Mouse (Mus musculus): ENCODE measurements around the gene Mrpl20. TPM values are rescaled to one million over a fixed set of nuclear protein-coding genes. Genes with fewer than 3 reads are reported as not detected.

The Mrpl20 gene
- polyA plus RNA-seq, 1 experiment: 94.1 TPM

DNA sequence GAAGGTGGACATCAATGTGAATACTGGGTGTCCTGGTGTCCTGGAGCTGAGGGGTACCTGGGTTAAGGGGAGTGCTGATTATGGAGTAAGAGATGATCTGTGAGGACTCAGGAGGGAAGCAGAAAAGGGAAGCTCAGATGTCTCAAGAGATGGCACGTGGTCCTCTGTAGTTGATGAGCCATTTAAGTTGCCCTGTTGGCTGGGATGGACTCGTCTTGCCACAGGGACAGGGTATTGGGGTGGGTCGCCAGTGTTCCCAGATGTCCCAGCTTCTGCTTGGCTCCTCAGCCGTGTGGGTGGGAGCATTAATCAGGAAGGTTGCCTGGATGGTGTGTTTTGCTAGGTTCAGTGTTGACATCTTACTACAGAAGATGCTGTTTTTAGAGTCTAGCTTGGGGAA lies 30.6 kb downstream of the Mrpl20 start:
- no peak for DNase-seq (ENCODE audit: low read depth)
- TF ChIP-seq CTCF (IDR thresholded peaks at IDR 0.05; ENCODE audit: borderline replicate concordance, extremely low read depth, insufficient read depth, insufficient read length): no peak
- no peak for TF ChIP-seq POLR2A (IDR thresholded peaks at IDR 0.05; ENCODE audit: borderline replicate concordance, extremely low read depth, insufficient read depth, insufficient read length, poor library complexity, severe bottlenecking)

DNA sequence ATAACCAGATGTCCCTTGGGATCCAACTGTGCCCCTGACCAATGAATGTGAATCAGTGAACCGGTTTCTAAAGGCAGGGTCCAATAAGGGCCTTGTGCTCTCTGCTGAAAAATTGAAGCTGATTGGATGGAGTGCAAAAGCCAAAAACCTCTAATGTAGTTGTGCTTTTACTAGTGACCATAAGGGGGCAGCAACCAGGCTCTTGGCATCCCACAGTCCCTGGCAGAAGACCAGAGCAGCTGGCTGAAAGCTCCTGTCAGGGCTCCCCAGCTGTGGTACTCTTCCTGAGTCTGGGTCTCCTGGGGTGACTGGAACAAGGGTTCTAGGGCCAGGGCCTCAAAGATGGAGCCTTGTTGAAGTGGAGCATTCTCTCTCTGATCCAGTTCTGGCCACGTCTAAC lies 31.2 kb downstream of the Mrpl20 start:
- TF ChIP-seq CTCF (IDR thresholded peaks at IDR 0.05; ENCODE audit: borderline replicate concordance, extremely low read depth, insufficient read depth, insufficient read length) (peak; percentile 73), POLR2A (IDR thresholded peaks at IDR 0.05; ENCODE audit: borderline replicate concordance, extremely low read depth, insufficient read depth, insufficient read length, poor library complexity, severe bottlenecking) (no peak)
- DNase-seq (ENCODE audit: low read depth): peak; percentile 82

DNA sequence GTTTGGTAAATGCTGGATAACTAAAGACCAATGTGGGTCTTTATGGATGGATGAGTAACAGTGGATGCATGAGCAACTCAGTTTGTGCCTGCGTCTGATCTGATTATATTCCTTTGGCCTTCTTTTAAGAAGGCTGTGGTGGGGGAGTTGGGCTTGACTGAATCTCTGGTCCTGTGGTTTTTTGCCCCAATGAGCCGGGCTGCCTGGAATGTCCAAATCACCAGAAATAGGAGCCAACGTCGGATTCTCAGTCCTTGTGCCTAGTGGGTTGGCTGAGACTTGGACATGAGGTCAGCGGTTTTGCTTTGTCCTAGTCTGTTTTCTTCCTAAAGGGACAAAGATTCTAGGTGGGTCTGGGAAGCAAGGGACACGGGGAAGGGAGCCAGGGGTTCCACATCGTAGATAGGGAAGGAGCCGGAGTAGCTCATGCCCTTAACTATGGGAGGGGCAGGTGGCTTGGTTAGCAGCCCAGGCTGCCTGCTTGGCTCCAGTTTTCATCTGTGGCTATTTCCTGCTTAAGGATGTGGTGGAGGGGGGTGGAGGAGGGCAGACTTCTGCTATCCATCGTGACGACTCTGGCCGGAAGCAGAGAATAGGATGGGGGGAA lies 34.8 kb downstream of the Mrpl20 start:
- TF ChIP-seq CTCF (IDR thresholded peaks at IDR 0.05; ENCODE audit: borderline replicate concordance, extremely low read depth, insufficient read depth, insufficient read length) (no peak), POLR2A (IDR thresholded peaks at IDR 0.05; ENCODE audit: borderline replicate concordance, extremely low read depth, insufficient read depth, insufficient read length, poor library complexity, severe bottlenecking) (no peak)
- DNase-seq (ENCODE audit: low read depth): no peak

DNA sequence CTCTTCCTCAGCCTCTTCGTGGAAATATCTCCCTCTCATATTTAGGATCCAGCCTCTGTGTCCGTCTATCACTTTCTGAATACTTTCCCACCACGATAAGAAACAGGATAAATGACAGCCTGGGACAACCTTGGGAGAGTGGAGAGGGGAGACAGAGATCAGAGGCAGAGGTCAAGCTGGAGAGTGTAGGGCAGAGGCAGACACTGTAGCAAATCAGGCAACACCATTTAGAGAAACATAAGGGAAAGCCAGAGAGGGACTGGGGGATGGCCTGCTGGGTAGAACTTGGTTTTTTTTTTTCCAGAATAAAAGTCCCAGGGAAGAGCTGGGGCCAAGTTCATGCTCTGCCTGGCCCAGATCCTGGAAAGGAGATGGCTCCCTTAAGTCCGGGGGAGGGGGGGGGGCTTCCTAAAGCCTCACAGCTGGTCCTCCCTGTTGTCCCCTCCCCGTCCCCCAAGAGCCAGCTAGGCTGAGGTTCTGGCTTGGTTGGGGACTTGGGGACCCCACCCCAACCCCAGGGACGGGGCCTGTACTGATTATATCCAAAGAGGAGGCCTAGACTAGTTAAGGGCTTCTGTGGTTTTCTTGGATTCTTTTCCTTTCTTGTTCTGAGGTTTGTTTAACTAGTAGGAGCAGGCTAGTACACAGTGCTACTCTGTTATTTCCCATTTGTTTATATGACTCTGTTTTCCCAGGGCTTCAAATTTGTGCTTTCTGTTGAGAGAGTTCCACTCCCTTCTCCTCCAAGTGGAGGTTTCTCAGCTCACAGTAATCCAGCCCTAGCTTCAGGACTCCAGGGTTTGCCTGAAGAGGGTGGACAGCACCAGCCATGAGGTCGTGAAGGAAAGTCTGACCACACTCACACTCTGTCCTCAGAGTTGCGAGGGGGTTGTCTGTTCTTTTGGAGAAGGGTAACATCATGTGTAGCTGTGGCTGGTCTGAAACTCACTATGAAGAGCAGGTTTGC lies 35.8 kb downstream of the Mrpl20 start:
- DNase-seq (ENCODE audit: low read depth): no peak
- TF ChIP-seq CTCF (IDR thresholded peaks at IDR 0.05; ENCODE audit: borderline replicate concordance, extremely low read depth, insufficient read depth, insufficient read length): no peak
- no peak for TF ChIP-seq POLR2A (IDR thresholded peaks at IDR 0.05; ENCODE audit: borderline replicate concordance, extremely low read depth, insufficient read depth, insufficient read length, poor library complexity, severe bottlenecking)

DNA sequence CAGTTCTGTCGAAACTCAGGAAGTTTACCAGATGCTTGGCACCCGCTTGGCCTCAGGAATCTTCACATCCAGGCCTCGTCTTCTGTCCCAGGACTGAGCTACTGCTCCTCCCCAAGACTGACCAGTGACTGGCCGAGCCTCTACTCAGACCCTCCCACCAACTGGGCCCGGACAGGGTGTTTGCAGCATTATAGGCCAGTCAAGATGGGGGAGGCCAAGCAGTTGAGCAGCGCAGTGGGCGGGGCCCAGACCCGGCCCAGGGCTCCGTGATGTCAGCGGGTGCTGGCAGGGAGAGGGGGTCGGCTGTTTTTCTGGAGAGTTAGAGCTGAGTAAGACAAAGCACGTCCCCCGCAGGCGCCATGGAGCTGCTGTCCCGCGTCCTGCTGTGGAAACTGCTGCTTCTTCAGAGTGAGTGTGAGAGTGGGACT lies 36.8 kb downstream of the Mrpl20 start, which contains the start of gene Mxra8:
Gene Mxra8, plus strand, starts transcription at position 198 of the 428 bp plus-strand sequence.
- TF ChIP-seq POLR2A (IDR thresholded peaks at IDR 0.05; ENCODE audit: borderline replicate concordance, extremely low read depth, insufficient read depth, insufficient read length, poor library complexity, severe bottlenecking): no peak
- TF ChIP-seq CTCF (IDR thresholded peaks at IDR 0.05; ENCODE audit: borderline replicate concordance, extremely low read depth, insufficient read depth, insufficient read length): no peak
- DNase-seq (ENCODE audit: low read depth): peak; percentile 69

DNA sequence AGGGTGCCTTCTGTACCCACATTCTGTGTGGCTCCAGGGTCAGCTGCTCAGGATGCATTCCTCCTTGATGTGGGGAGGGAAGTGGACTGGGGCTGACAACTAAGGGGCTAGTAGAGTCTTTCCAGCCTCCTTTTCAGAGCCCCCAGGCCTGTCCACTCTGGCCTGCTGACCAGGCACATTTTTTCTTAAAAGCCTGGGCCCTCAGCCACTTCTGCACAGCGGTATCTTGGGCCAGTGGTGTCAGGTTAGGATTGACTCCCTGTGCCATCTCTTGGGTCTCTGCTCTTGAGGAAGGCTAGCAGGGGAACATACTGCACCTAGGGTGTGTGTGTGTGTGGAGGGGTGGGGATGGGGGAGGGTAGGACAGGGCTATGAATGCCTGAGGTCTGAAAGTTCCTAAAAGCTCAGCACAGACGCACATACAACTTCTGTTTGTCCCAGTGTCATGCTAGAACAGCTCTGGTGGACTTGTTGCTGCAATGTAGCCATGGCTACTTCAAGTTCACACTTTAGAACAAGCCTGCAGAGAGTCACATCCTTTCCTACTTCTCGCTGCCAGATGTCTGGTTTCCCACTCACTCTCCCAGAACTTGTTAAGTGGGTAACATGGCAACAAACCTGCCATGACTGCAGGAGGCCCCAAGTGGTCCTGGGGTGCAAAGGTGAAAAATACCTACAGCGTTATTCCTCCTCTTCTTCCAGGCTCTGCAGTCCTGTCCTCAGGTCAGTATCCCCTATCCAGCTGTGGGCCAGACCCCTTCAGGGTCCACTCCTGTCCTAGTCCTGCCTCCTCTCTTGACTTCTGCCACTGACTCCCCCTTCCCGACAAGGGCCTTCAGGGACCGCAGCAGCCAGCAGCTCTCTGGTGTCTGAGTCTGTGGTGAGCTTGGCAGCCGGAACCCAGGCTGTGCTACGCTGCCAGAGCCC lies 37.7 kb downstream of the Mrpl20 start:
- DNase-seq (ENCODE audit: low read depth): no peak
- no peak for TF ChIP-seq POLR2A (IDR thresholded peaks at IDR 0.05; ENCODE audit: borderline replicate concordance, extremely low read depth, insufficient read depth, insufficient read length, poor library complexity, severe bottlenecking)

DNA sequence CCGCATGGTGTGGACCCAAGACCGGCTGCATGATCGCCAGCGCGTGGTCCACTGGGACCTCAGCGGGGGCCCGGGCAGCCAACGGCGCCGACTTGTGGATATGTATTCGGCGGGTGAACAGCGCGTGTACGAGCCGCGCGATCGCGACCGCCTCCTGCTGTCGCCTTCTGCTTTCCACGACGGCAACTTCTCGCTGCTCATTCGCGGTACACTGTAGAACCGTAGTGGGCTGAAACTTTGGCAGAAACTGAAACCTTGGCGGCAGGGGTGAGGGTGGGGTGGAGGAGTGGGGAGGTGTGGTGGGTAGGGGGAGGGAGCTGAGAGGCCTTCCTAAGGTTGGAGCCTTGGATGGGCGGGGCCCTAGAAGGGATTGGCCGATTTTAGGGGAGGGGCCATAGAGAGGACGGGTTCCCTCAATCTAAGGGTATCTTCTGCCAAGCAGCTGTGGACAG lies 38.4 kb downstream of the Mrpl20 start:
- DNase-seq (ENCODE audit: low read depth): peak; percentile 43
- no peak for TF ChIP-seq POLR2A (IDR thresholded peaks at IDR 0.05; ENCODE audit: borderline replicate concordance, extremely low read depth, insufficient read depth, insufficient read length, poor library complexity, severe bottlenecking)
- 0 out of 2 replicates have a peak, but pooled peaks have one; percentile 12 for TF ChIP-seq CTCF (IDR thresholded peaks at IDR 0.05; ENCODE audit: borderline replicate concordance, extremely low read depth, insufficient read depth, insufficient read length)

DNA sequence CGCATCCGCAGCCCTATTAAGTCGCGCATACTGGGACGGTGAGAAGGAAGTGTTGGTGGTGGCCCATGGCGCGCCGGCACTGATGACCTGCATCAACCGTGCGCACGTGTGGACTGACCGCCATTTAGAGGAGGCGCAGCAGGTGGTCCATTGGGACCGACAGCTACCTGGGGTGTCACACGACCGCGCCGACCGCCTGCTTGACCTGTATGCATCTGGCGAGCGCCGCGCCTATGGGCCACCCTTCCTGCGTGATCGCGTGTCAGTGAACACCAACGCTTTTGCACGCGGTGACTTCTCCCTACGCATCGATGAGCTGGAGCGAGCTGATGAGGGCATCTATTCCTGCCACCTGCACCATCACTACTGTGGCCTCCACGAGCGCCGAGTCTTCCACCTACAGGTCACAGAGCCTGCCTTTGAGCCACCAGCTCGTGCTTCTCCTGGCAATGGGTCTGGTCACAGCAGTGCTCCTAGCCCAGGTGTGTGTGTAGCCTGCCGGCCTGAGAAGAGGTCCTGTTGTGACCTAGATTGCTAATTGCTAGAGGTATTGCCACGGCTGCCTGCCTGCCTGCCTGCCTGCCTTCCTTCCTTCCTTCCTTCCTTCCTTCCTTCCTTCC lies 39.1 kb downstream of the Mrpl20 start:
- no peak for DNase-seq (ENCODE audit: low read depth)
- TF ChIP-seq POLR2A (IDR thresholded peaks at IDR 0.05; ENCODE audit: borderline replicate concordance, extremely low read depth, insufficient read depth, insufficient read length, poor library complexity, severe bottlenecking) (no peak), CTCF (IDR thresholded peaks at IDR 0.05; ENCODE audit: borderline replicate concordance, extremely low read depth, insufficient read depth, insufficient read length) (no peak)

DNA sequence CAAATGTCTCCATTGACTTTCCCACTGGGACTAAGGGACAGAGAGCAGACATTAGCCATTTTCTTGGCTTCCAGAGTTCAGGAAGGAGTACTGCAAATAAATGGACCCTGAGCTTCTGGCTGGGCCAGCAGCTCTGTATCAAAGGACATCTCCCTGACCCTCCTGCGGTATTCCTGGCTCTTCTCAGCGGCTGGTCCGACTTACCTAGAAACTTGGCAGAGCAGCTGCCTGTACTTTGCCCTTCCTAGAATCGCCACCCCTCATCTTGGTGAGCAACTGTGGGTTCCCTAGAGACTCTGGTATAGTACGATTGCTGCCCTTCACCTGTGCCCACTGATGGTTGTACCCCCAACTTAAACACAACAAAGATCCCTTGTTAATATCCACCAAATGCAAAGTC lies 40.6 kb downstream of the Mrpl20 start:
- TF ChIP-seq POLR2A (IDR thresholded peaks at IDR 0.05; ENCODE audit: borderline replicate concordance, extremely low read depth, insufficient read depth, insufficient read length, poor library complexity, severe bottlenecking) (no peak), CTCF (IDR thresholded peaks at IDR 0.05; ENCODE audit: borderline replicate concordance, extremely low read depth, insufficient read depth, insufficient read length) (no peak)
- no peak for DNase-seq (ENCODE audit: low read depth)

DNA sequence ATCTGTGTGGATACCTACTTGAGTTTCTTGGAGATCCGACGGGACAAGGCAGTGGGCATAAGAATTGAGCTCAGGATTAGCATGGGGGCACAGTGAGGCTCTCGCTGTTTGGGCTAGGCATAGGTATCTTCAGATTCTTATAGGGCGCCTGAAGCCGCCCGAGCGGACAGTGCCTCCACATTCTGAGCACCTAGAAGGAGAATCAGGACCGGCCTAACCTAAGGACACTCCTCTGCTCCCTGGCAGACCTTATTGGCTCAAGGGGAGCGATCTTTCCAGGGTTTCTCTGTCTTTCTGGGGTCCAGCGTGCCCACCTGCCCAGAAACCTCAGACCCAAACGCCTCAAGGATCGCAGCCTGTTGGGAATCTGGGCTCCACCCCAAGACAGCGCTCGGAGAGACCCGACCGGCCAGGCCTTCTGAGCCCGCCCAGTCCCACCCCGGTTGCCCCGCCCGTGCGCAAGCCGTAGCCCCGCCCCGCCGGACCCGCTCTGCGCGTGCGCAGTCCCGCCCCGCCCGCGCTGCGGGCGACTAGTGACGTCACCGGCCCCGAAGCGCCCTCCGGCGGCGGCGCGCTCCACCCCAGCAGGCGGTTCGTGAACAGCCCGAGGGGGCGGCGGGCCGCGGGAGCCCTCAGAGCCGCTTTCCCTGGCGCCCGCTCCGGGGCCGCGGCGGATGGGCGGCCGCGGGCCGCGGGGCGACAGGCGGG lies 44.3 kb downstream of the Mrpl20 start, which contains the start of gene Dvl1:
Gene Dvl1, plus strand, starts transcription at position 532 of the 708 bp plus-strand sequence.
- peak; percentile 95 for DNase-seq (ENCODE audit: low read depth)

More for the DNA sequence above, 44.3 kb downstream of the Mrpl20 start, which contains the start of gene Dvl1:
- TF ChIP-seq CTCF (IDR thresholded peaks at IDR 0.05; ENCODE audit: borderline replicate concordance, extremely low read depth, insufficient read depth, insufficient read length): peak; percentile 39; the same call in 1 of the 2 replicates
- peak; percentile 76 for TF ChIP-seq POLR2A (IDR thresholded peaks at IDR 0.05; ENCODE audit: borderline replicate concordance, extremely low read depth, insufficient read depth, insufficient read length, poor library complexity, severe bottlenecking)

All from brain, embryonic 14.5 days (tissue).